ENCODE assay signal across 8 mouse cellular contexts in the genomic region with DNA sequence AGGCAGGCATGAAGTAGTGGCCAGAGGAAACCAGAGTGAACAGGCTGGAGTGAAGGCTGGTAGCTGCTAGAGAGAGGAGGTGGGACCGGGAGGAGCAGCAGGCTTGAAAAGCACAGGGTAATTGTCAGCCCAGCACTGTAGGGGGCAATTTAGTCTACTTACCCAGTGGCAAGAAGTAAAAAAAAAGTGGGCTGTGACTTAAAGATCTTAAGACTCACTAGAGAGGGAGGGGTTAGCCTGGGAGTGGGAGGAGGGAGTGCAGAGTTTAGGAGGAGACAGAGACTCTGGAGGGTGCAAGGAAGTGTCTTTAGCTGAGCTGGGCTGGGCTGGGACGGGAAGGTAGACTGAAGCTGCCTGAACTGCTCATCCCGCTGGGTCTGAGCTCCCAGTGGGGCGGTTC. TPM values are rescaled to one million over a fixed set of nuclear protein-coding genes. Genes with fewer than 3 reads are reported as not detected.
DNase-seq lines count a peak whose midpoint lies in the region; ATAC-seq and TF ChIP-seq lines count a peak whose summit lies in the region.

TSS of gene Aplnr (plus strand) at position 137 of the 400 bp plus-strand sequence.

- in situ Hi-C loops in ES-E14 (cut with MboI; ENCODE audit: low sequenced_read_pairs in 2 of 2, unreplicated experiment in 2 of 2): no loop called here

- no peaks in the 10 kb centered on the region for H3K9me3 ChIP-seq in ES-E14 (ENCODE audit: control insufficient read depth, insufficient read depth, low read depth, low read length)
- no peaks in the 10 kb centered on the region for H3K9me3 ChIP-seq in heart, postnatal 0 days (replicated peaks; ENCODE audit: control insufficient read depth, low read length)
- H3K9me3 ChIP-seq in limb, embryonic 13.5 days: no peaks in the 10 kb centered on the region
- H3K9me3 ChIP-seq in neural tube, embryonic 13.5 days: no peaks in the 10 kb centered on the region

- no peak within 1 kb of the TSS for H3K4me3 ChIP-seq in ES-E14 (ENCODE audit: insufficient read depth in 1 of 2, low read depth in 1 of 2, low read length in 2 of 2, poor library complexity in 1 of 2, severe bottlenecking in 1 of 2)
- H3K4me3 ChIP-seq in heart, postnatal 0 days (ENCODE audit: low read depth, low read length): peak within 1 kb of the TSS; percentile 45
- peak within 1 kb of the TSS; percentile 17 for H3K4me3 ChIP-seq in limb, embryonic 13.5 days
- peak within 1 kb of the TSS; percentile 22 for H3K4me3 ChIP-seq in neural tube, embryonic 13.5 days

- TF ChIP-seq EP300 in heart, postnatal 0 days (IDR thresholded peaks at IDR 0.05; ENCODE audit: low read depth): no peak

- H3K36me3 ChIP-seq in ES-E14 (ENCODE audit: control insufficient read depth, insufficient read depth, low read length, poor library complexity, severe bottlenecking): no peaks in the 10 kb centered on the region
- H3K36me3 ChIP-seq in heart, postnatal 0 days (replicated peaks; ENCODE audit: control insufficient read depth, insufficient read depth, low read length): no peaks in the 10 kb centered on the region
- no peaks in the 10 kb centered on the region for H3K36me3 ChIP-seq in limb, embryonic 13.5 days
- H3K36me3 ChIP-seq in neural tube, embryonic 13.5 days: no peaks in the 10 kb centered on the region

- 36% methylated on average over 4 of the region's 4 CpGs for WGBS in heart, postnatal 0 days
- WGBS in limb, embryonic 13.5 days: 0% methylated on average over 4 of the region's 4 CpGs
- 4% methylated on average over 4 of the region's 4 CpGs for WGBS in neural tube, embryonic 13.5 days

- no peak within 1 kb of the TSS for H3K9ac ChIP-seq in ES-E14 (ENCODE audit: insufficient read depth, low read depth, low read length, poor library complexity, severe bottlenecking)
- H3K9ac ChIP-seq in heart, postnatal 0 days (replicated peaks; ENCODE audit: low read depth, low read length): peak within 1 kb of the TSS; percentile 49
- H3K9ac ChIP-seq in limb, embryonic 13.5 days: no peak within 1 kb of the TSS
- peak within 1 kb of the TSS; percentile 38; the same call in 1 of the 2 replicates for H3K9ac ChIP-seq in neural tube, embryonic 13.5 days

- peaks cover 0 to 2% of the 10 kb centered on the region in 2 experiments; a peak in 1 of 4 replicates for H3K4me1 ChIP-seq in ES-E14 (ENCODE audit: control insufficient read depth in 2 of 2, insufficient read depth in 2 of 2, low read length in 2 of 2, poor library complexity in 1 of 2)
- H3K4me1 ChIP-seq in heart, postnatal 0 days (ENCODE audit: control insufficient read depth, insufficient read depth): no peaks in the 10 kb centered on the region
- no peaks in the 10 kb centered on the region for H3K4me1 ChIP-seq in limb, embryonic 13.5 days
- no peaks in the 10 kb centered on the region for H3K4me1 ChIP-seq in neural tube, embryonic 13.5 days (replicated peaks)

- peak; percentile 56 for DNase-seq in ES-E14 (ENCODE audit: low read depth, low spot score)
- DNase-seq in heart, postnatal 0 days (ENCODE audit: low spot score): no peak
- no peak for DNase-seq in ovary, postnatal 36 days (ENCODE audit: low spot score)
- DNase-seq in adipocyte (ENCODE audit: low spot score): no peak
- DNase-seq in right cerebral cortex, postnatal 25 days: no peak

- 0 out of 2 replicates have a peak, but pooled peaks have one; percentile 2 for ATAC-seq in common myeloid progenitor, adult 5-6 weeks (replicated peaks; ENCODE audit: low read depth, poor library complexity, severe bottlenecking)
- peak; percentile 62 for ATAC-seq in heart, postnatal 0 days (ENCODE audit: insufficient read depth, low read depth)
- ATAC-seq in limb, embryonic 13.5 days (ENCODE audit: low FRiP score, low read depth): 0 out of 2 replicates have a peak, but pooled peaks have one; percentile 17
- ATAC-seq in neural tube, embryonic 13.5 days (ENCODE audit: low read depth): peak; percentile 36; the same call in 1 of the 2 replicates

- 0 out of 2 replicates have a peak, but pooled peaks have one; percentile 2 for TF ChIP-seq CTCF in heart, postnatal 0 days (IDR thresholded peaks at IDR 0.05; ENCODE audit: low read depth)

- no peaks in the 10 kb centered on the region for H3K27me3 ChIP-seq in heart, postnatal 0 days (ENCODE audit: control insufficient read depth, insufficient read depth, low read length)
- peaks cover 22% of the 10 kb centered on the region for H3K27me3 ChIP-seq in limb, embryonic 13.5 days
- H3K27me3 ChIP-seq in neural tube, embryonic 13.5 days: no peaks in the 10 kb centered on the region

- no peak within 1 kb of the TSS for H3K27ac ChIP-seq in ES-E14 (ENCODE audit: insufficient read depth, low read depth, low read length, poor library complexity, severe bottlenecking)
- H3K27ac ChIP-seq in heart, postnatal 0 days (ENCODE audit: low read depth): peak within 1 kb of the TSS; percentile 56
- H3K27ac ChIP-seq in limb, embryonic 13.5 days: no peak within 1 kb of the TSS
- H3K27ac ChIP-seq in neural tube, embryonic 13.5 days (replicated peaks): peak within 1 kb of the TSS; percentile 38

- H3K4me2 ChIP-seq in heart, postnatal 0 days (ENCODE audit: low read depth, low read length): peak within 1 kb of the TSS; percentile 37
- H3K4me2 ChIP-seq in limb, embryonic 13.5 days (replicated peaks): no peak within 1 kb of the TSS
- no peak within 1 kb of the TSS for H3K4me2 ChIP-seq in neural tube, embryonic 13.5 days

TF ChIP-seq in ES-E14, 5 proteins besides CTCF, POLR2A, EP300 and RAD21:
- TF ChIP-seq CHD2 (IDR thresholded peaks at IDR 0.05; ENCODE audit: low read depth, low read length): no peak
- no peak for TF ChIP-seq MAFK (IDR thresholded peaks at IDR 0.05; ENCODE audit: insufficient read depth, low read depth, low read length)
- 0 out of 2 replicates have a peak, but pooled peaks have one; percentile 35 for TF ChIP-seq ZNF384 (IDR thresholded peaks at IDR 0.05; ENCODE audit: low read depth, low read length)
- no peak for TF ChIP-seq ZC3H11A (IDR thresholded peaks at IDR 0.05; ENCODE audit: borderline replicate concordance, low read depth, low read length)

RNA-seq across cellular contexts. Expression of gene Aplnr, which starts in this region (rescaled TPM):
- 0.05 and 0.40 TPM in 2 replicates for total RNA-seq in ES-E14 (2012; rRNA removed)
- 0.14 and 0.29 TPM in 2 replicates for total RNA-seq in common myeloid progenitor, adult 5-6 weeks (2017)
- 39.5 and 47.7 TPM in 2 replicates for total RNA-seq in heart, postnatal 0 days (2014; rRNA removed; ENCODE audit: low replicate concordance)
- polyA plus RNA-seq in heart, postnatal 0 days (2015; fragmentation: Nextera tagmentation; extraction: Ambion mirVana): 54.0 and 59.0 TPM in 2 replicates
- polyA plus RNA-seq in limb, embryonic 13.5 days (2015; fragmentation: Nextera tagmentation; extraction: Ambion mirVana): 42.2 and 49.7 TPM in 2 replicates
- polyA plus RNA-seq in neural tube, embryonic 13.5 days (2015; fragmentation: Nextera tagmentation; extraction: Ambion mirVana): 41.2 and 43.7 TPM in 2 replicates

Comparison
In these comparisons a context has a peak if more than half of its experiments do, and no peak if none do; other contexts are left out.
1. RNA of gene Aplnr (total RNA-seq): 39.5 to 47.7 TPM in heart, postnatal 0 days; 0.05 to 0.40 TPM in ES-E14 and 0.14 to 0.29 TPM in common myeloid progenitor, adult 5-6 weeks; every median in the first group is over 10 times any median in the second.
2. Peak in DNase-seq in ES-E14; RNA of the gene not detected or under 1 TPM.
3. Peak in ATAC-seq in common myeloid progenitor, adult 5-6 weeks; RNA of the gene not detected or under 1 TPM.
4. H3K27ac ChIP-seq: peak in heart, postnatal 0 days (single experiment) and neural tube, embryonic 13.5 days (single experiment); none in ES-E14 (single experiment) and limb, embryonic 13.5 days (single experiment).
5. H3K4me3 ChIP-seq: peak in heart, postnatal 0 days (single experiment), limb, embryonic 13.5 days (single experiment) and neural tube, embryonic 13.5 days (single experiment); none in ES-E14 (0 of 2).
6. H3K9ac ChIP-seq: peak in heart, postnatal 0 days (single experiment) and neural tube, embryonic 13.5 days (single experiment); none in ES-E14 (single experiment) and limb, embryonic 13.5 days (single experiment).
7. ATAC-seq: peak in every context shown above with its lines; median percentile 62 in heart, postnatal 0 days; 36 in neural tube, embryonic 13.5 days; 17 in limb, embryonic 13.5 days; 2 in common myeloid progenitor, adult 5-6 weeks.